Mouse (Mus musculus) E14TG2a.4 (cell line): ENCODE results near the gene Lmbr1l.
"Not testable (repeated sequence)": the region's sequence is repeated elsewhere in the genome, so short reads cannot be mapped to it uniquely, and the experiment has no call there.

Source experiments
- H3K27me3 ChIP-seq: 2 replicates; pipeline ENCODE4 v1.6.1; 2014; ENCODE audit warnings: low read length, control low read depth; ENCODE audit not compliant: insufficient read depth
- H3K36me3 ChIP-seq: 2 replicates; pipeline ENCODE4 v1.6.1; 2014; ENCODE audit warnings: low read length, control low read depth; ENCODE audit not compliant: insufficient read depth
- H3K4me1 ChIP-seq: replicated peaks from 2 replicates; pipeline ENCODE4 v1.6.1; 2014; ENCODE audit warnings: low read depth, low read length, control low read depth
- H3K4me3 ChIP-seq: replicated peaks from 2 replicates; pipeline ENCODE4 v1.5.1; 2014; ENCODE audit warnings: mild to moderate bottlenecking, low read length
- H3K9me3 ChIP-seq: 2 replicates; pipeline ENCODE4 v1.6.1; 2014; ENCODE audit warnings: low read length, control low read depth
- CTCF ChIP-seq: conservative IDR thresholded peaks from 2 replicates; pipeline ENCODE4 v1.5.1; 2014; ENCODE audit warnings: low read length
- NANOG ChIP-seq: IDR thresholded peaks from 2 replicates; pipeline ENCODE4 v1.6.1; 2014; ENCODE audit warnings: borderline replicate concordance, low read length, mixed read lengths
- POU5F1 ChIP-seq: IDR thresholded peaks from 2 replicates; pipeline ENCODE4 v1.6.1; 2014; ENCODE audit warnings: low read length, borderline replicate concordance

The Lmbr1l gene

GRCm38 (mm10) chr15:98930017-98930734, 12.1 kb upstream of the Lmbr1l start:
- TF ChIP-seq POU5F1 (no peak), CTCF (no peak), NANOG (no peak)
- peaks cover 30% of the 10 kb centered on the region for H3K4me1 ChIP-seq
- no peaks in the 10 kb centered on the region for H3K27me3 ChIP-seq
- no peak overlapping the region for H3K4me3 ChIP-seq
- 0 out of 2 replicates have a peak, but pooled peaks cover 6% of the 10 kb centered on the region for H3K9me3 ChIP-seq
- H3K36me3 ChIP-seq: peaks cover 26% of the 10 kb centered on the region

DNA sequence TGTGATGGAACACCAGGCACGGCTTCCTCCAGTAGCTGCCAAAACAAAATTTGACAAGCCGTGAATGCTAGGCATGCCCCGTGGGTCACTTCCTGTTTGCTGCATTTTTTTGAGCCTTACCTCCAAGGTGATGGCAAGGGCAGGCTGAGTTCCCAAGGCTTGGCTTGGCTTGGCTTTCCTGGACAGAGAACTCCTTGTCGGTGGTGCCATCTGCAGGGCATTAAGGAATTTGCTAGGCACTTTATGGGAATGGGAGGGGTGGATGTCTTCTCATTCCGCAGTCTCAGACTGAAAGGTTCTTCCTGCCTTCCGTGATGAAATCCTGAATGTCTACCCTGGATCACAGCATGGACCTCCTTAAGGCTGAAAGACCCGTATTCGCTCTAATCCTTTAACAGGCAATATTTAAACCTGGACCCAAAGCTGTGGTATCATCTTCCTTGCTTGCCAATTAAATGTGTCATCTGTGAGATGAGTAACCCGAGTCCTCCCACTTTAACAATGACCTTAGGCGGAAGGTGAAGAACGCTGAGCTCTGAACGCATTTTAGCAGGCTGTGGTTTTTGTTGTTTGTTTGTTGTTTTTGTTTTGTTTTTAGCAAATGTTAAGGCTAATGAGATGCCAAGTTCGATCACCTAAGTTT, 10.7 kb upstream of the Lmbr1l start:
- H3K4me1 ChIP-seq: peaks cover 30% of the 10 kb centered on the region
- TF ChIP-seq CTCF: peak; percentile 50
- no peak for TF ChIP-seq POU5F1
- no peak for TF ChIP-seq NANOG

GRCm38 (mm10) chr15:98927566-98927965, 9.5 kb upstream of the Lmbr1l start:
- H3K4me3 ChIP-seq: no peak overlapping the region
- no peaks in the 10 kb centered on the region for H3K27me3 ChIP-seq
- H3K9me3 ChIP-seq: 0 out of 2 replicates have a peak, but pooled peaks cover 6% of the 10 kb centered on the region
- H3K36me3 ChIP-seq: peaks cover 18% of the 10 kb centered on the region
- TF ChIP-seq CTCF: no peak
- TF ChIP-seq POU5F1: no peak
- no peak for TF ChIP-seq NANOG
- peaks cover 30% of the 10 kb centered on the region for H3K4me1 ChIP-seq

More for the DNA sequence above, 10.7 kb upstream of the Lmbr1l start:
- H3K27me3 ChIP-seq: no peaks in the 10 kb centered on the region
- H3K4me3 ChIP-seq: 0 out of 2 replicates have a peak overlapping the region, but pooled peaks have one; percentile 13
- H3K9me3 ChIP-seq: 0 out of 2 replicates have a peak, but pooled peaks cover 6% of the 10 kb centered on the region
- peaks cover 26% of the 10 kb centered on the region for H3K36me3 ChIP-seq

GRCm38 (mm10) chr15:98924682-98925081, 6.7 kb upstream of the Lmbr1l start:
- TF ChIP-seq CTCF (no peak), NANOG (no peak), POU5F1 (no peak)
- no peaks in the 10 kb centered on the region for H3K36me3 ChIP-seq
- 0 out of 2 replicates have a peak, but pooled peaks cover 6% of the 10 kb centered on the region for H3K9me3 ChIP-seq
- H3K4me1 ChIP-seq: peaks cover 23% of the 10 kb centered on the region
- H3K4me3 ChIP-seq: no peak overlapping the region
- H3K27me3 ChIP-seq: no peaks in the 10 kb centered on the region

- Histone ChIP-seq H3K4me1 (peaks cover 19% of the 10 kb centered on the region), H3K9me3 (0 out of 2 replicates have a peak, but pooled peaks cover 6% of the 10 kb centered on the region), H3K4me3 (no peak overlapping the region), H3K27me3 (no peaks in the 10 kb centered on the region), H3K36me3 (no peaks in the 10 kb centered on the region)
- TF ChIP-seq CTCF (no peak), NANOG (no peak), POU5F1 (no peak)
Observed at GRCm38 (mm10) chr15:98923031-98923537, 5.1 kb upstream of the Lmbr1l start.

DNA sequence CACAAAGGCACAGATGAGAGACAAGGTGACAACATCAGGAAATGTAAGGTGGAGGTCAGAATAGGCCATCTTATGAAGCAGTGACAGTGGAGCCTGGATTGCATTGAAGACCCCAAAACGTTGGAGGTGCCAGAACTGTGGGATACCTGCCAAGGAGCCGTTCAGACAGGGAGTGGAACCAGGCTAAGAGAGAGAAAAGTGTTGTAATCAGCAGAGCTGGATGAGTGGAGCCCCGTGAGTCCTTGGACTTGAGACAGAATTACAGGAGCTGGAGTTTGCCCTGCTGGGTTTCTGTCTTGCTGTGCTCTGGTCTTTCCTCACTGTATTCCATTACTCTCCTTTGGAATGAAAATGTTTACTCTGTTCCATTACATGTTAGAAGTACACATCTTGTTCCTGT, 4.5 kb upstream of the Lmbr1l start:
- Histone ChIP-seq H3K9me3 (0 out of 2 replicates have a peak, but pooled peaks cover 6% of the 10 kb centered on the region), H3K36me3 (no peaks in the 10 kb centered on the region), H3K27me3 (no peaks in the 10 kb centered on the region), H3K4me1 (peaks cover 19% of the 10 kb centered on the region), H3K4me3 (no peak overlapping the region)
- no peak for TF ChIP-seq NANOG
- no peak for TF ChIP-seq POU5F1
- no peak for TF ChIP-seq CTCF

GRCm38 (mm10) chr15:98921510-98921909, 3.5 kb upstream of the Lmbr1l start:
- H3K36me3 ChIP-seq: no peaks in the 10 kb centered on the region

GRCm38 (mm10) chr15:98918499-98918895, 466 bp upstream of the Lmbr1l start:
- Histone ChIP-seq H3K36me3 (peaks cover 10% of the 10 kb centered on the region), H3K4me1 (peaks cover 57% of the 10 kb centered on the region), H3K4me3 (peak overlapping the region; percentile 99)
- H3K9me3 ChIP-seq, H3K27me3 ChIP-seq: not testable (repeated sequence)

More at GRCm38 (mm10) chr15:98921510-98921909, 3.5 kb upstream of the Lmbr1l start:
- TF ChIP-seq NANOG: no peak
- no peak for TF ChIP-seq POU5F1
- TF ChIP-seq CTCF: no peak
- peaks cover 27% of the 10 kb centered on the region for H3K4me1 ChIP-seq
- 0 out of 2 replicates have a peak, but pooled peaks cover 6% of the 10 kb centered on the region for H3K9me3 ChIP-seq
- no peaks in the 10 kb centered on the region for H3K27me3 ChIP-seq
- no peak overlapping the region for H3K4me3 ChIP-seq
